Mouse (Mus musculus): ENCODE data around the gene Tbc1d21.

Gene Tbc1d21

DNA sequence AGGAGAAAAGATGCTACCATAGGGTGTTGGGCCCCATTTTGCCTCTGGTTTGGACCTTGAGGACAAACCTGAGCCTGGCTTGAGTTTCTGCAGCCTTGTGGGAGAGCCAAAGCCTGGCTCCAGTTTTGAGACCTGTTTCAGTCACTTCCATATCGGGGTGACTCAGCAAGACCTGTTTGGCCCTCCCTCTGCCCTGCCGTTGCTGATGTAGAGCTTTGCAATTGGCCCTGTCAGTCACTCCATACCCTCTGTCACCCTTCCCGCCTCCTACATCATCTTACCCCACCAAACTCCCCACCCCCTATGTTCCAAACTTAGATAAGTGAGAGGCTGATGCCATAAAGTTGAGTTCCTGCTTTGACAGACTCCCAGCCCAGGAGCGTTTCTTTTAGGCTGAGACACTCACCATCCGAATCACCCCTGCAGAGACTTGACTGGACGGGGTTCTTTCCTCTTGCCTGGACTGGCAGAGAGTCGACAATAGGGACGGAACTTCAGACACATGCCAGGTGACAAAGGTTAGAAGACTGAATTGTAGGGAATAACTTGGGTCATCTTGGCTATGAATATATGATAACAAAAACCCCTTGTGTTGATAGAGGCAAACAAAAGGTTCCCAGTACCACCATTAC, 33.5 kb downstream of the Tbc1d21 start:
- no peak for DNase-seq

DNA sequence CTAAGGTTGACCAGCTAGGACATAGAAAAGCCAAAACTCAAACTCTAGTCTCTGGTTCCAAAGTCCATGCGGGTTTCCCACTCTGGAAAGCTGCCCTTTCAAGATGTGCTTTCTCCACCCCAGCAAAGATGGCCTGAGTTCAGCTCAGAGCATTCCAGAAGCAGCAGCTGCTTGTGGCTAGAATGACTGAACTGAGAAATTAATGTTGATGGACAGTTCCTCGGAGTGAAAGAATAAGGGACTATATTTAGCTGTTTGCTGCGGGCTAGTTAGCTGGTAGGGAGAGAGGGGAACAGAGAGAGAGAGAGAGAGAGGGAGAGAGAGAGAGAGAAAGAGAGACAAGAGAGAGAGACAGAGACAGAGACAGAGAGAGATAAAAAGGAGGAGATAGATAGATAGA, 39.0 kb downstream of the Tbc1d21 start:
- no peak for DNase-seq

DNA sequence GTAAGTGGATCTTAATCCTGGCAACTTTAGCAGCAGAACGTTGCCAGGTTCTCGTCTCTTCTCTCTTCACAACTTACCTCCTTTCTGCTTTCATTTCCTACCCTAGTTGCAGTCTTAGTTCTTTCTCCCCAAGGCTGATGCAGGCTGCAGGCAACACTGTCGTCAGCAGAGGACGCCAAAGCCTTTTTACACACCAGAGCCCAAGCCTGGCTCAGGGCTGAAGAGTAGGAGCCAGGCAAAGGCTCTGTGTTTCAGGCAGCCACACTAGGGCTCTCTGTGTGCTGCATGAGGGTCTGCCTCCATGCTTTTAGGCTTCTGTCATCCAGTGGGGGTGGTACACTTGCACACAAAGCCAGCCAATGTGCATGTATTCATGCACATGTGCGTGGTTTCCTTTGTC, 40.0 kb downstream of the Tbc1d21 start:
- peak; percentile 34 for DNase-seq

DNA sequence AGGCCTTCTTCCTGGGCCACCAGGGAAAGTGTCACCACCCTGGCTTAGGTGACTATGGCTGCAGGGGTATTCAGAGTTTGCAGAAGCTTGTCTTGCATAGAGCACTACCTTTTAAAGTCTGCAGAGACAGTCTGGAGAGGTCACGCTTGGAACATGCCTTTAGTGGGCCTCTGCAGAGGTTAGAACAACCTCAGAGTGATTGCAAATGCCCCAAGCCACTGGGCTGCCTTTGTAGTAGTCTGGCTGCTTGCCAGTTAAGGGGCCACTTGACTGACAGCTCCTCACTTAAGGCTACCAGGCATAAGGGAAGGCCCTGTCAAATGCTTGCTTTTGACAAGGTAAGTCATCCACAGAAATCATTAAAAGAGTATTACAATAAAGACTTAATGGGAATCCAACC, 42.9 kb downstream of the Tbc1d21 start:
- DNase-seq = no peak

DNA sequence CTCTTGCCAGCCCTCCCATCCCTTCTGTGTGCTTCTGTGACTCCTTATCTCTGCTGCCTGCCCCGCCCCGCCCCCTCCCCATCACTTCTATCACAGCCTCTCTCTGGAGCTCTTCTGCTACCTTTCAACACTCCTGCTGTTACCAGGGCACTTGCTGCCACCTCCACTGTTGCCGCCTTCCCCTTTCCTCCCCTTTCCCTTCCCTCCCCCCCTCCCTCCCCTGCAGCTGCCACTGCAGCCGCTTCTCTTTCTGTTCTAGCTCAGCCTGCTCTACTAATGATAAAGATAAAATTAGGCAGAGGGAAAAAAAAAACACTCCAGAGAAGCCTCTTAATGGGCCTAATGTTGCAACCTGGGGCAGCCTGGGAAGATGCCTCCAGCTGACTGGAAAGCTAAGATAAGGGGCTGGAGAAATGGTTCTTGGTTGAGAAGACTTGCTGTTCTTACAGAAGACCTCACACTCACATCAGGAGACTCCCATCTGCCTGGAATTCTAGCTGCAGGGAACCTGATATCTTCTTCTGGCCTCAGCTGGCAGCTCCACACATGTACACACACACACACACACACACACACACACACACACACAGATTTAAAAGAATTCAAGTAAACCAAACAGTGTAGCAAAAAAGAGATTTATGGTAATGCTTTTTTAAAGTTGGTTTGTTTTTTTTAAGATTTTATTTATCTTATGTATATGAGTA, 43.6 kb downstream of the Tbc1d21 start:
- DNase-seq = no peak

DNA sequence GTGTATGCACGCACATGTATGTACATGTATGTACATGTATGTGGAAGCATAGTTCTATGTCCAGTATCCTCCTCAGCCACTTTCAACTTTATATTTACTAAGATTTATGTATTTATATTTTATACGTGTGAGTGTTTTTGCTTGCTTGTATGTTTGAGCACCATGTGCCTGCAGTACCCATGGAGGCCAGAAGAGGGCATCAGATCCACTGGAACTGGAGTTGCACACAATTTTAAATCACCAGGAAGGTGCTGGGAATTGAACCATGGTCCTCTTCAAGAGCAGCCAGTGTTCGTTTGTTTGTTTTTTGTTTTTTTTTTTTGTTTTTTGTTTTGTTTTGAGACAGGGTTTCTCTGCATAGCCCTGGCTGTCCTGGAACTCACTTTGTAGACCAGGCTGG, 48.6 kb downstream of the Tbc1d21 start:
- DNase-seq = no peak

DNA sequence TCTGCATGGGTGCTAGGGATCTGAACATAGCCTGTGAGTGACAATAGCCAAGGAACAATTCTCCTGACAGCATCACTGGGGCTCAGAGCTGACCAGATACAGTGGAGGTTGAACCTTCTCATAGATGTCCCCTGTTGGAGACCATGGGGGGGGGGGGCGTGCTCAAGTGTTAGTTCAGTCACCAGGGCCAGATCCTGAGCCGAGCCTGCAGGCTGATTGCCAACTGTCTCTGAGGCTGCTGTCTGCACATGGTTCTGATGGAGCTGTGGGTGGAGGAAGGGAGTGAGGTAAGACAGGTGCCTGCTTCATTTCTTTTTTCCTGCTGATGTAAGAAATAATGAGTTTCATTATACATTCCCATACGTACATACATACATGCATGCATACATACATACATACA, 51.9 kb downstream of the Tbc1d21 start:
- DNase-seq = no peak

DNA sequence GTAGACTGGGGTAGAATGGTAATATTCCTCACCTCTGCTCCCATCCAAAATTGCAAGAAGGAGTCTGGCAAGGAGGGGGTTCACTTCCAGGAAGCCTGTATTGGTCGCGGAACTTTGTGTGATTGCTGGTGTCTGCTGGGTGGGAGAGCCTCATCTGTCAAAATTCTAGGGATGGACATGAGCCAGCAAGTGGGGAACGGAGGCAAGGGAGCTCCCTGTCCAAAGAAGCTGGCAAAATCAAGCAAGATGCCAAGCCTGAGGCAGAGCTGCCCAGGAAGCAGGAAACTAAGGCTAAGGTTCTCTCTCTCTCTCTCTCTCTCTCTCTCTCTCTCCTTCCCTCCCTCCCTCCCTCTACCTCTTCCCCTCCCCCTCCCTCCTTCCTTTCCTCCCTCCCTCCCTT, 52.9 kb downstream of the Tbc1d21 start:
- DNase-seq = no peak

DNA sequence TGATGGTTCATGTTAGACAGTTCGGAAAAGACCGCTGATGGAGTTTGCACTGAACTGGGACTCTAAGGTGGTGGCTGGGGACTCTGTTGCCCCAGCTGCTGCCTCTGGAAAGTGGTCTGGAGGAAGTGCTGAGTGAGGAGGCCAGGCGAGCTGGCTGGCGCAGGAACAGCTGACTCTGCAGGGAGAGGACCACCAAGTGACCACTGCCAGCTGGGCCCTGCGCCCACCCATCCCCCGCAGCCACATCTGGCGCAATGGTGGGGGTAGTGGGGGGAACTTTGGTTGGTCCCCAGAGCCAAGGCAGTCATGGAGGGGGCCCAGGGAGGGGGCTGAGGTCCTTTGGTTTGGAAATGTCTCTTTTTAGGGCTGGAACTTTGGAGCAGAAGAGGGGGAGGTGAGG, 53.5 kb downstream of the Tbc1d21 start:
- DNase-seq = no peak

DNA sequence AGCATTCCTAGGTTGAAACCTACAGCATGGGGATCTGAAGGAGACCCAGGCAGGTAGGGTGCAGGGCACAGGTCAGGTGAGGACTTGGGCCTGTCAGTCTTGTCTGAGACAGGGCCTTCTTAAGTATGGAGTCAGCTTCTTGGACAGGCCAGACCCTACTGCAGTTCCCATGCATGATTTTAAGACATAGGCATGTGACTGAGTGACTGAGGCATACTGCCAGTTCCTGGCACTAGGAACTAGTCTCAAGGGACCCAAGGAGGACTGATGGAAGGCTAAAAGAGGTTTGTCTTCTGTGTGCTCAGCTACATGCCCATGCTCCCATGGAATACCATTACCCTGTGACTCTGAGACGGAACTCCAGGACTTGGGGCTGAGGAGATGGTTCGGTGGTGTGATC, 54.4 kb downstream of the Tbc1d21 start:
- no peak for DNase-seq

DNA sequence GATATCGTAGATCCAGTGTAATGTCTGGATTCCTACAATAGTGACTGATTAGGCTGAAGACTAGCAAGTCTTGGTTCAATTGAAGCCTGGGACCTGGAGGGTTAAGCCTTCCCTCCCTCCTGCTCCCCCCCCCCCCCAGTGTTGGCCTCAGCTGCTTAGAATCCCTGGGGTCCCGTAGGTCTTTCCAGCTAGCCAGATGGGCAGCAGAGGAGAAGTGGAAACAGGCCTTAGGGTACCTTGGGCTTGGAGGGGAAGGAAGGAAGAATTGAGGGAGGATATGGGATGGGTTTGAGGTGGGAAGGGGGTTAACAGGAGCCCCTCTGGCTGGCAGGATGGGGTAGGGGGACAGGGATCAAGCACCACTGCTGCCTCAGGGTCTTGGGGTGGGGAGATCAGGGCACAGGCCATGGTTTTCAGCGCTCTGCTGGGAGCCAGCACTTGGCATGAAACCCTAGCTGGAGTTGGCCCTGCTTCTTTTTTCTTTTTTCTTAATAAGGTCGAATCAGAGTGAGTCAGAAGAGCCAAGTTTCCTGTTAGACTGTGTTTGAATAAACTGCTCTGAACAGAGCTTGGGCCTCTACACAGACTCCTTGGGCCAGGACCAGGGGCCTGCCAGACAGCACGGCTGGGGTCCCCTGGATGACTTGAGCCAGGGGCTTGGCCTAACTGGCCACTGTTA, 55.4 kb downstream of the Tbc1d21 start:
- DNase-seq = no peak

DNA sequence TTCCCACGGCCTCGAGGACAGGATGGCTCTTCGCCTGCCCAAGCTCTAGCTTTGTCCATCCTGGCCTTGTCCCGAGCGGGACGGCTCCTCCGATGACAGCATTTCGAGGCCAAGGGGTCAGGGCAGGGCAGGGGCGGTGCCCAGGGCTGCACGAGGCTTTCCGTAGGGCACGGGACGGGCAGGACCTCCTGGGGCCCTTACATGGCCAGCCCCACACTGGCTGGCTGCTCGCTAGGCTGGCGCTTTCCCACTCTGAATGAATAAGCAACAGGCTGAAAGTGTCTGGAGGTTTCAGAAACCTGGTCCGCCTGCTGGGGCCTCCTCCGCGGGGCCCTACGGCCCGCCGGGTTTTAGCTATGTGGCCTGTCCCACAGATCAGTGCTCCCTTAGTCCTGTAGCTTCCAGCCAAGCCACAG, 57.3 kb downstream of the Tbc1d21 start, which contains the start of gene Loxl1:
TSS of gene Loxl1 (minus strand) at position 243 of the 416 bp plus-strand sequence.
- peak; percentile 59 for DNase-seq

DNA sequence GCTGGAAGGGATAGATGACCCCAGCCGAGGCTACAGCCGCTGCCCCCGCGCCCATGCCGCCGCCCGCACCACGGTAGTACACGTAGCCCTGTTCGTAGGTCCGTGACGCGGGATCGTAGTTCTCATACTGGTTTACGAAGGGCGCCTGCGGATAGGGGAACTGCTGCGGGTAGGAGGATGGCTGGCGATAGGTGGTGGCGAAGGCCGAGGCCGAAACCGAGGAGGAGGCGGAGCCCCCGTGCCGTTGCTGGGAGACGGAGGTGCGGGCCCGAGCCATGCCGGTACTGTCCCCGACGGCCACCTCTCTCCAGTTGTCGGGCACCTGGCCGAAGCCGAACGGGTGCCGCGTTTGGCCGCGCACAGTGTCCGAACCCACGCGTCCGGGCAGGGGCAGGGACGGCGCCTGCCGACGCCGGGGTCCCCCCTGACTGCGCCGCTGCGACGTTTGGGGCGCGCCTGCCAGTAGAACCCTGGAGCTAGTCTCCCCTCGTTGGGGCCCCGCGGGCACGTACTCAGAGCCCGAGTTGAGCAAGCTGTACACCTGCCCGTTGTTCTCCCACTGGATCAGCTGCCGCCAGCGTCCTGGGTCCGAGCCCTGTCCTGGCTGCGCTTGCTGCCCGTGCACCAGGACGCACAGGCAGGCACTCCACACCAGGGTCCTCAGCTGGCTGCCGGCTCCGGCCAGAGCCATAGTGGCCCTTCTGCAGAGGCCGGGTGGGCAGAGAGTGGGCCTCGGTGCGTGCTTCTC, 57.9 kb downstream of the Tbc1d21 start:
- DNase-seq = peak; percentile 43

DNA sequence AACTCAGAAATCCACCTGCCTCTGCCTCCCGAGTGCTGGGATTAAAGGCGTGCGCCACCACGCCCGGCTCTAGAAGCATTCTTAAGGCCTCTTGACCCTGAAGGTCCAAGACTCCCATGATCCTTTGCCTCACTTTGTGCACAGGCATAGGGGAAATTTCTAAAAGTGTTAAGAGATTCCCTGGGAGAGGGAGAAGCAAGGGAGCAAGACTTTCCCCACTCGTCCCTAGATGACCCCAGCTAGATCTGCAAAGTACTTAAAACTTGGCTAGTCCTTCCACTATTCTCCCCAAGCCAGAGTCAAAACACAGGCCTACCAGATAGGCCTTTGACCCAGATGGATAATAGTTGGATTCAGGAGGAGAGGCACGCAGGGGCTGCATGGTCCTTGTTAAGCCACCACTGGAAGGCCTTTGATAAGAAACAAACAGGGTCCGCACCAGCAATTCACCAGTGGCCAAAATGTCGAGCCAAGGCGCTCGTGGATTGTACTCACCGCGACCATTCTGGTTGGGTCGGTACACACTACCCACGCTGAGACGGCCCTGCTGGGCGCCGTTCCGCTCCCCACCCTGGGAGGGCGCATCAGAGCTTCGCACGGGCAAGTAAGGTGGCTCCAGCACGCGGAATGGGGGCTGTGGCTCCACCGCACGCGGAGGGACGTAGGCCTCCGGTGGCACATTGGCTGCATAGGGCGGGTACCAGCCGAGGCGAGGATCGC, 58.9 kb downstream of the Tbc1d21 start:
- peak; percentile 35 for DNase-seq

DNA sequence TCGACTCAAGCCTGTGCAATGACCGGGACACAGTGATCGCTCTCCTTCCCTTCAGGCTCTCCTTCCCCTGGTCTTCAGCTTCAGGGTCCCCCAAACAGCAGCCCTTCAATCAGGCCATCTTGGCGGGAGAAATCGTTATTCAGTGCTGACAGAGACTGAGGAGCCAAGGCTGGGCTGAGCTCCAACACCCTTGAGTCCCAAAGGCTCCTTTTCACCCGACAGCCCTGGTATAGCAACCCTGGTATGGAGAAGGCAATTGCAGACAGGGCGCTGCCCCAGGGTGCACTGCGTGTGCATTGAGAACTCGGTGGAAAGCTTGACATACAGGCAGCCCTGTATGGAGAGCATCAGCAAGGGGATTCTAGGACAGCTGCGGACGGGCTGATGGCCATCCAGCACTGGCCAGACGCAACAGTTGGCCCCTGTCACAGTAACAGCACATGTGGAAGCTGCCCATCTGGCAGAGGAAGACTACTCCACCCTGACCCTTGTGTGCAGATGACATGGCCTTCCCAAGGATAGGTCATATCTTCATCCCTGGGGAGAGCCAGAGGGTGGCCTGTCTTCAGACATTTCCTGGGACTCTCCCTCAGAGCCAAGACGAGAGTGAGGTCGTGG, 60.1 kb downstream of the Tbc1d21 start:
- peak; percentile 61 for DNase-seq

Data from lung, postnatal 14 days (tissue).